Mouse (Mus musculus) forebrain, embryonic 10.5 days (tissue): ENCODE measurements around the gene Pbx1. TPM values are rescaled to one million over a fixed set of nuclear protein-coding genes. Genes with fewer than 3 reads are reported as not detected.

ENCODE experiments used
- DNase-seq: peaks from one replicate; pipeline ENCODE4 v3.0.0-alpha.2; 2017; ENCODE audit warnings: low spot score; ENCODE audit errors: extremely low spot score
- H3K27ac ChIP-seq: fragments of 300-500 bp; sonication (generic); 2 replicates; pipeline ENCODE4 v1.5.1; 2016; ENCODE audit warnings: mild to moderate bottlenecking
- H3K27me3 ChIP-seq: fragments of 300-500 bp; sonication (generic); 2 replicates; pipeline ENCODE4 v1.6.1; 2016; ENCODE audit warnings: mild to moderate bottlenecking; ENCODE audit not compliant: poor library complexity, severe bottlenecking
- H3K36me3 ChIP-seq: fragments of 300-500 bp; sonication (generic); replicated peaks from 2 replicates; pipeline ENCODE4 v1.6.1; 2016; ENCODE audit warnings: mild to moderate bottlenecking, moderate library complexity
- H3K4me1 ChIP-seq: fragments of 300-500 bp; sonication (generic); 2 replicates; pipeline ENCODE4 v1.6.1; 2016
- H3K4me3 ChIP-seq: fragments of 300-500 bp; sonication (generic); 2 replicates; pipeline ENCODE4 v1.5.1; 2016; ENCODE audit warnings: mild to moderate bottlenecking, moderate library complexity
- H3K9me3 ChIP-seq: fragments of 300-500 bp; sonication (generic); 2 replicates; pipeline ENCODE4 v1.6.1; 2016; ENCODE audit warnings: mild to moderate bottlenecking, moderate library complexity
- WGBS: fragments of 180-500 bp; shearing (Covaris S2); methylation state at CpG from one replicate; pipeline ENCODE4 v1.1.7; 2016; 5-methylcytosine and 5-hydroxymethylcytosine counted together
- polyA plus RNA-seq: library from polyadenylated mRNA; unstranded; fragments of >200 nt; fragmentation: Nextera tagmentation; extraction: Ambion mirVana; gene quantifications from 2 replicates; pipeline ENCODE4 v1.2.1, GENCODE M21; 2016

The Pbx1 gene
- polyA plus RNA-seq, 1 experiment from 2014 or later: 38.2 TPM

GRCm38 (mm10) chr1:168295782-168296181 lies 136.3 kb downstream of the Pbx1 start:
- no peaks in the 10 kb centered on the region for H3K9me3 ChIP-seq
- peaks cover 36% of the 10 kb centered on the region for H3K4me1 ChIP-seq
- 97% methylated on average over 4 of the region's 4 CpGs for WGBS
- no peak for DNase-seq
- H3K4me3 ChIP-seq: no peak overlapping the region
- H3K27ac ChIP-seq: no peak overlapping the region
- H3K36me3 ChIP-seq: peaks cover 25% of the 10 kb centered on the region
- no peaks in the 10 kb centered on the region for H3K27me3 ChIP-seq

- no peaks in the 10 kb centered on the region for H3K9me3 ChIP-seq
- no peak for DNase-seq
- no peaks in the 10 kb centered on the region for H3K27me3 ChIP-seq
- peaks cover 18% of the 10 kb centered on the region for H3K36me3 ChIP-seq
- H3K4me1 ChIP-seq: peaks cover 45% of the 10 kb centered on the region
- no peak overlapping the region for H3K27ac ChIP-seq
- WGBS: 94% methylated on average over 1 of the region's 1 CpGs
- H3K4me3 ChIP-seq: no peak overlapping the region
These were observed 138.4 kb downstream of the Pbx1 start for GRCm38 (mm10) chr1:168293673-168294072.

- H3K4me1 ChIP-seq: peaks cover 60% of the 10 kb centered on the region
- WGBS: 88% methylated on average over 9 of the region's 9 CpGs
- no peak overlapping the region for H3K27ac ChIP-seq
- no peaks in the 10 kb centered on the region for H3K9me3 ChIP-seq
- no peak overlapping the region for H3K4me3 ChIP-seq
- no peak for DNase-seq
- H3K36me3 ChIP-seq: peaks cover 5% of the 10 kb centered on the region; the same call in 1 of the 2 replicates
- H3K27me3 ChIP-seq: no peaks in the 10 kb centered on the region
These were observed 140.0 kb downstream of the Pbx1 start for GRCm38 (mm10) chr1:168292106-168292505.

GRCm38 (mm10) chr1:168291643-168292040 lies 140.4 kb downstream of the Pbx1 start:
- Histone ChIP-seq H3K9me3 (no peaks in the 10 kb centered on the region), H3K4me3 (no peak overlapping the region), H3K27ac (peak overlapping the region; percentile 26; the same call in 1 of the 2 replicates), H3K4me1 (peaks cover 63% of the 10 kb centered on the region), H3K36me3 (peaks cover 5% of the 10 kb centered on the region; the same call in 1 of the 2 replicates), H3K27me3 (no peaks in the 10 kb centered on the region)
- no peak for DNase-seq
- WGBS: 83% methylated on average over 6 of the region's 6 CpGs

- Histone ChIP-seq H3K27me3 (no peaks in the 10 kb centered on the region), H3K36me3 (peaks cover 5% of the 10 kb centered on the region; the same call in 1 of the 2 replicates), H3K27ac (peak overlapping the region; percentile 26), H3K4me3 (no peak overlapping the region), H3K9me3 (no peaks in the 10 kb centered on the region), H3K4me1 (peaks cover 63% of the 10 kb centered on the region)
- no peak for DNase-seq
- WGBS: 91% methylated on average over 11 of the region's 11 CpGs
These were observed 140.9 kb downstream of the Pbx1 start for GRCm38 (mm10) chr1:168291001-168291642.

- Histone ChIP-seq H3K36me3 (peaks cover 5% of the 10 kb centered on the region; the same call in 1 of the 2 replicates), H3K4me3 (no peak overlapping the region), H3K4me1 (peaks cover 69% of the 10 kb centered on the region), H3K9me3 (no peaks in the 10 kb centered on the region), H3K27me3 (no peaks in the 10 kb centered on the region), H3K27ac (0 out of 2 replicates have a peak overlapping the region, but pooled peaks have one; percentile 85)
- no peak for DNase-seq
- 88% methylated on average over 8 of the region's 8 CpGs for WGBS
These were observed 141.7 kb downstream of the Pbx1 start for GRCm38 (mm10) chr1:168290236-168290985.

- peaks cover 5% of the 10 kb centered on the region; the same call in 1 of the 2 replicates for H3K36me3 ChIP-seq
- WGBS: 51% methylated on average over 10 of the region's 10 CpGs
- H3K9me3 ChIP-seq: no peaks in the 10 kb centered on the region
- no peak overlapping the region for H3K4me3 ChIP-seq
- H3K4me1 ChIP-seq: peaks cover 83% of the 10 kb centered on the region
- no peaks in the 10 kb centered on the region for H3K27me3 ChIP-seq
- no peak for DNase-seq
- peak overlapping the region; percentile 85 for H3K27ac ChIP-seq
These were observed 143.1 kb downstream of the Pbx1 start for GRCm38 (mm10) chr1:168288891-168289545.

- H3K9me3 ChIP-seq: no peaks in the 10 kb centered on the region
- H3K4me1 ChIP-seq: peaks cover 93% of the 10 kb centered on the region
- 43% methylated on average over 23 of the region's 23 CpGs for WGBS
- no peaks in the 10 kb centered on the region for H3K27me3 ChIP-seq
- peak; percentile 46 for DNase-seq
- H3K36me3 ChIP-seq: peaks cover 5% of the 10 kb centered on the region; the same call in 1 of the 2 replicates
- peak overlapping the region; percentile 14; the same call in 1 of the 2 replicates for H3K4me3 ChIP-seq
- peak overlapping the region; percentile 85 for H3K27ac ChIP-seq
These were observed 144.1 kb downstream of the Pbx1 start for GRCm38 (mm10) chr1:168287843-168288591.

GRCm38 (mm10) chr1:168286862-168287650 lies 145.0 kb downstream of the Pbx1 start:
- H3K4me3 ChIP-seq: peak overlapping the region; percentile 14; the same call in 1 of the 2 replicates
- H3K4me1 ChIP-seq: peaks cover 93% of the 10 kb centered on the region
- H3K36me3 ChIP-seq: peaks cover 5% of the 10 kb centered on the region; the same call in 1 of the 2 replicates
- H3K27me3 ChIP-seq: no peaks in the 10 kb centered on the region
- H3K27ac ChIP-seq: peak overlapping the region; percentile 85
- WGBS: 30% methylated on average over 2 of the region's 2 CpGs
- no peak for DNase-seq
- H3K9me3 ChIP-seq: no peaks in the 10 kb centered on the region

GRCm38 (mm10) chr1:168284566-168285141 lies 147.4 kb downstream of the Pbx1 start:
- no peak for DNase-seq
- 0 out of 2 replicates have a peak, but pooled peaks cover 1% of the 10 kb centered on the region for H3K36me3 ChIP-seq
- WGBS: 29% methylated on average over 9 of the region's 9 CpGs
- peak overlapping the region; percentile 51 for H3K27ac ChIP-seq
- peaks cover 83% of the 10 kb centered on the region for H3K4me1 ChIP-seq
- H3K4me3 ChIP-seq: no peak overlapping the region
- no peaks in the 10 kb centered on the region for H3K27me3 ChIP-seq
- no peaks in the 10 kb centered on the region for H3K9me3 ChIP-seq

GRCm38 (mm10) chr1:168283841-168284565 lies 148.1 kb downstream of the Pbx1 start:
- Histone ChIP-seq H3K36me3 (0 out of 2 replicates have a peak, but pooled peaks cover 2% of the 10 kb centered on the region), H3K4me1 (peaks cover 76% of the 10 kb centered on the region), H3K27ac (peak overlapping the region; percentile 51), H3K9me3 (no peaks in the 10 kb centered on the region), H3K27me3 (no peaks in the 10 kb centered on the region), H3K4me3 (no peak overlapping the region)
- 58% methylated on average over 15 of the region's 15 CpGs for WGBS
- no peak for DNase-seq
